Mouse (Mus musculus): ENCODE measurements around the gene Oxt.

GRCm38 (mm10) chr2:130595596-130595995 lies 19.6 kb downstream of the Oxt start:
- TF ChIP-seq POLR2A (IDR thresholded peaks at IDR 0.05; ENCODE audit: insufficient read depth, low read depth, low read length) (no peak), CTCF (IDR thresholded peaks at IDR 0.05; ENCODE audit: insufficient read depth, low read depth, low read length) (no peak)
